Mouse (Mus musculus): Measurements from ENCODE around the gene Def8.

GRCm38 (mm10) chr8:123382516-123382915 is 40.8 kb upstream of the Def8 start:
- TF ChIP-seq CTCF (IDR thresholded peaks at IDR 0.05; ENCODE audit: low read depth, low read length) (no peak), POLR2A (IDR thresholded peaks at IDR 0.05; ENCODE audit: extremely low read depth, insufficient read depth, low read length) (no peak)

Measured in liver, adult 2 months (tissue).